Mouse (Mus musculus) C2C12 (cell line): ENCODE measurements around the gene Fndc1.

Experiments used
- CTCF ChIP-seq: IDR thresholded peaks from one replicate; pipeline ENCODE4 v1.5.1; 2011; ENCODE audit not compliant: control insufficient read depth, insufficient read depth, insufficient read length
- FOSL1 ChIP-seq: IDR thresholded peaks from one replicate; pipeline ENCODE4 v1.8.0; 2011; ENCODE audit warnings: mild to moderate bottlenecking, low read length; ENCODE audit not compliant: poor library complexity, insufficient read depth, severe bottlenecking
- MAX ChIP-seq: IDR thresholded peaks from one replicate; pipeline ENCODE4 v1.6.1; 2011; ENCODE audit warnings: mild to moderate bottlenecking, control low read depth
- USF1 ChIP-seq: IDR thresholded peaks from one replicate; pipeline ENCODE4 v1.6.1; 2011; ENCODE audit warnings: low read depth, mild to moderate bottlenecking, control low read depth, moderate library complexity

GRCm38 (mm10) chr17:7795584-7795983 lies 31.5 kb downstream of the Fndc1 start:
- TF ChIP-seq MAX (no peak), CTCF (no peak), USF1 (no peak), FOSL1 (no peak)
